Mouse (Mus musculus) neural tube, embryonic 15.5 days (tissue): ENCODE results near the gene Mindy1. TPM values are rescaled to one million over a fixed set of nuclear protein-coding genes. Genes with fewer than 3 reads are reported as not detected.

Source experiments
- ATAC-seq: fragments of 200-750 bp; cut with Nextera tagmentation; 2 replicates; pipeline ENCODE4 v1.8.0; 2017; ENCODE audit warnings: mild to moderate bottlenecking, moderate TSS enrichment, moderate library complexity; ENCODE audit not compliant: low FRiP score
- H3K27ac ChIP-seq: fragments of 300-500 bp; sonication (generic); replicated peaks from 2 replicates; pipeline ENCODE4 v1.5.1; 2015; ENCODE audit warnings: mild to moderate bottlenecking, inconsistent platforms
- H3K27me3 ChIP-seq: fragments of 300-500 bp; sonication (generic); replicated peaks from 2 replicates; pipeline ENCODE4 v1.6.1; 2015; ENCODE audit warnings: inconsistent platforms
- H3K36me3 ChIP-seq: fragments of 300-500 bp; sonication (generic); 2 replicates; pipeline ENCODE4 v1.6.1; 2015; ENCODE audit warnings: inconsistent platforms
- H3K4me1 ChIP-seq: fragments of 300-500 bp; sonication (generic); 2 replicates; pipeline ENCODE4 v1.6.1; 2015; ENCODE audit warnings: inconsistent platforms
- H3K4me2 ChIP-seq: fragments of 300-500 bp; sonication (generic); 2 replicates; pipeline ENCODE4 v1.6.1; 2015; ENCODE audit warnings: inconsistent platforms, mild to moderate bottlenecking, moderate library complexity
- H3K4me3 ChIP-seq: fragments of 300-500 bp; sonication (generic); replicated peaks from 2 replicates; pipeline ENCODE4 v1.5.1; 2015; ENCODE audit warnings: mild to moderate bottlenecking, inconsistent platforms
- H3K9ac ChIP-seq: fragments of 300-500 bp; sonication (generic); replicated peaks from 2 replicates; pipeline ENCODE4 v1.6.1; 2015; ENCODE audit warnings: mild to moderate bottlenecking, inconsistent platforms
- H3K9me3 ChIP-seq: fragments of 300-500 bp; sonication (generic); replicated peaks from 2 replicates; pipeline ENCODE4 v1.6.1; 2016; ENCODE audit warnings: inconsistent platforms
- WGBS: fragments of 180-500 bp; shearing (Covaris S2); methylation state at CpG from one replicate; pipeline ENCODE4 v1.1.7; 2015; ENCODE audit warnings: mixed read lengths; 5-methylcytosine and 5-hydroxymethylcytosine counted together
- polyA plus RNA-seq: library from polyadenylated mRNA; unstranded; fragments of >200 nt; fragmentation: Nextera tagmentation; extraction: Ambion mirVana; gene quantifications from 2 replicates; pipeline ENCODE4 v1.2.1, GENCODE M21; 2015

Gene Mindy1
- polyA plus RNA-seq, 1 experiment from 2014 or later = 37.3 TPM

DNA sequence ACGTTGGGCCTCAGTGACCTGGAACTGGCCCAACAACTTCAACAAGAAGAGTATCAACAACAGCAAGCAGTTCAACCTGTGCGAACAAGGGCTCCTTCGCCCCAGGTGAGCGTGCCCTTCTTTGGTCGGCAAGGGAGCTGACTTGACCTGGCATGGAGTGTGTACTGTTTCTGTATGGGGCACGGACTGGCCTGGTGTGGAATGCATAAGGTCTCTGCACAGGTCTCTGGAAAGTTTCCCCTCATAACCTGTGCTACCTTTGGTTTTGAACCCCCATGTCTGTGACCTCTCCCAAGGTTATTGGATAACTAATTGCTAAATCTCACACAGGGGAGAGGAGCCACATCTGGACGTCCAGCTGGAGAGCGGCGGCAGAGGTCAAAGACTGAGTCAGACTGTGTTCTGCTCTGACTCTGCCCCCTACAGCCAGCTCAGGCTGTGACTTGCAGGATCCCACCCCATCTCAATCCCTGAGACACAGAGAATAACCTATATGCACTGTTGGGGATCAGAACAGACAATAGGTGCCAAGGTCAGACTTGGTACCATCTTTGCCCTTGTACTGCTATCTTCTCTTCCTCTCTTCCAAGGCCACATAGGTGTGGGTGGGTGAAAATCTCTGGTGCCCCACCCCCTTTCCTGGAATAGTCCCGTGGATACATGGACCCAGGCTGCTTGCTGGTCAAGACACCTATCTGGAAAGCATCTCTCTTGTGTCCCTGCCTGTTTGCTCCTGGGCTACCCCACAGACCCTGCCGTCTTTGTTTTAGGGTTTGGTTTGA lies 14.4 kb downstream of the Mindy1 start:
- 86% methylated on average over 11 of the region's 11 CpGs for WGBS
- Histone ChIP-seq H3K27ac (no peak overlapping the region), H3K27me3 (no peaks in the 10 kb centered on the region), H3K4me3 (no peak overlapping the region), H3K4me1 (no peaks in the 10 kb centered on the region), H3K4me2 (no peak overlapping the region), H3K9me3 (no peaks in the 10 kb centered on the region), H3K9ac (no peak overlapping the region), H3K36me3 (peaks cover 44% of the 10 kb centered on the region)
- no peak for ATAC-seq

DNA sequence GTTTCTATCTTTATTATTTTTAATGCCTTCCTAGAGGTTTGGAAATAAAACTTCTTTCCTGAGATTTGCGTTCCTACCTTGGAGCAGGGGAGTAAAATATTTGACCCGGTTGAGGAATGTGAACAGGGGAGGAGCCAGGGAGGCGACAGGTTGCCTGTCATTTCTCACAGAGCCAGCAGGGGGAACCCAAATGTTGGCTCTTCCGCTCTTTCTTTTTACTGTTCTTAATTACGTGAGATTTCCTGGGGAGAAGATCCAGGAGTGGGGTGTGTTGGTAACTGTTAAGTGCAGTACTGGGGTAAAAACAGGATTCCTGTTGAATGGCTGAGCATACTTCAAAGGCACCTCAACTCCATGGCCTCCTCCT lies 14.9 kb downstream of the Mindy1 start:
- H3K9ac ChIP-seq = no peak overlapping the region
- no peak overlapping the region for H3K4me2 ChIP-seq
- H3K27me3 ChIP-seq = no peaks in the 10 kb centered on the region
- no peaks in the 10 kb centered on the region for H3K9me3 ChIP-seq
- no peak overlapping the region for H3K4me3 ChIP-seq
- H3K4me1 ChIP-seq = no peaks in the 10 kb centered on the region
- H3K36me3 ChIP-seq = peaks cover 40% of the 10 kb centered on the region
- H3K27ac ChIP-seq = no peak overlapping the region
- no peak; the same call in 1 of the 2 replicates for ATAC-seq
- 10% methylated on average over 5 of the region's 5 CpGs for WGBS

GRCm38 (mm10) chr3:95298018-95298417 lies 16.9 kb downstream of the Mindy1 start:
- WGBS = 94% methylated on average over 7 of the region's 7 CpGs
- Histone ChIP-seq H3K4me1 (no peaks in the 10 kb centered on the region), H3K36me3 (peaks cover 24% of the 10 kb centered on the region), H3K4me3 (no peak overlapping the region), H3K4me2 (no peak overlapping the region), H3K9me3 (no peaks in the 10 kb centered on the region), H3K9ac (no peak overlapping the region), H3K27ac (no peak overlapping the region), H3K27me3 (no peaks in the 10 kb centered on the region)
- ATAC-seq = no peak

GRCm38 (mm10) chr3:95301204-95301796 lies 20.2 kb downstream of the Mindy1 start:
- 83% methylated on average over 3 of the region's 3 CpGs for WGBS
- no peak for ATAC-seq
- H3K36me3 ChIP-seq = no peaks in the 10 kb centered on the region
- H3K4me2 ChIP-seq = no peak overlapping the region
- no peak overlapping the region for H3K4me3 ChIP-seq
- no peak overlapping the region for H3K9ac ChIP-seq
- H3K27ac ChIP-seq = no peak overlapping the region
- H3K27me3 ChIP-seq = no peaks in the 10 kb centered on the region
- no peaks in the 10 kb centered on the region for H3K4me1 ChIP-seq
- H3K9me3 ChIP-seq = no peaks in the 10 kb centered on the region

GRCm38 (mm10) chr3:95306244-95306643 lies 25.1 kb downstream of the Mindy1 start:
- H3K9me3 ChIP-seq = no peaks in the 10 kb centered on the region
- H3K36me3 ChIP-seq = no peaks in the 10 kb centered on the region
- WGBS = 84% methylated on average over 4 of the region's 4 CpGs
- no peak overlapping the region for H3K4me2 ChIP-seq
- H3K27me3 ChIP-seq = no peaks in the 10 kb centered on the region
- H3K4me3 ChIP-seq = no peak overlapping the region
- no peak for ATAC-seq
- H3K27ac ChIP-seq = no peak overlapping the region
- H3K4me1 ChIP-seq = no peaks in the 10 kb centered on the region
- H3K9ac ChIP-seq = no peak overlapping the region

DNA sequence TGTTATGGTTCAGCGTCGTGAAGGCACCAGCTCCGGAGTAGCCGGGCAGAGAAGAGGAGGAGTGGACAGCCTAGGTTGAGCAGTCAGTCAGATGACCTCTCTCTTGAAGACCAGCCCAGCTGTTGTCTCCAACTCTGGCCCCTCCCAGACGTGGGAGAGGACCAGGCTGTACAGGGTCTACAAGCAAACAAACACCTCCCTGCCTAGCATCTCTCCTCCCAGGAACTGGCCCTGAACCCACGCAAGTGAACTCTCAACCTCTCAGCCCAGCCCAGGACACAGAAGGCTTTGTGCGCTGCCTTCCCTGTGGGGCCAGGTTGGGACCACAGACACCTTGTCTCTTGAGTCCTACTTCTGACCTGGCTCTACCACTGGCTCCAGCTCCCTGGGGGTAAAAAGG lies 26.0 kb downstream of the Mindy1 start, which contains the start of gene Anxa9:
Anxa9 (minus strand) TSS at position 77 of the 400 bp plus-strand sequence.
- no peak for ATAC-seq
- no peaks in the 10 kb centered on the region for H3K9me3 ChIP-seq
- WGBS = 68% methylated on average over 7 of the region's 7 CpGs
- no peak within 1 kb of the TSS for H3K4me3 ChIP-seq
- H3K4me1 ChIP-seq = no peaks in the 10 kb centered on the region
- no peak within 1 kb of the TSS for H3K9ac ChIP-seq
- H3K27me3 ChIP-seq = no peaks in the 10 kb centered on the region
- no peak within 1 kb of the TSS for H3K4me2 ChIP-seq
- no peak within 1 kb of the TSS for H3K27ac ChIP-seq
- no peaks in the 10 kb centered on the region for H3K36me3 ChIP-seq

GRCm38 (mm10) chr3:95310496-95310895 lies 29.4 kb downstream of the Mindy1 start:
- Histone ChIP-seq H3K4me1 (peaks cover 9% of the 10 kb centered on the region; the same call in 1 of the 2 replicates), H3K9me3 (no peaks in the 10 kb centered on the region), H3K4me2 (no peak overlapping the region), H3K9ac (no peak overlapping the region), H3K27me3 (no peaks in the 10 kb centered on the region), H3K27ac (no peak overlapping the region), H3K4me3 (no peak overlapping the region), H3K36me3 (no peaks in the 10 kb centered on the region)
- ATAC-seq = no peak
- 71% methylated on average over 3 of the region's 3 CpGs for WGBS

- H3K4me1 ChIP-seq = peaks cover 16% of the 10 kb centered on the region
- no peaks in the 10 kb centered on the region for H3K36me3 ChIP-seq
- H3K27me3 ChIP-seq = no peaks in the 10 kb centered on the region
- no peak for ATAC-seq
- no peak overlapping the region for H3K4me2 ChIP-seq
- H3K27ac ChIP-seq = no peak overlapping the region
- H3K9ac ChIP-seq = no peak overlapping the region
- H3K4me3 ChIP-seq = no peak overlapping the region
- 66% methylated on average over 9 of the region's 9 CpGs for WGBS
- no peaks in the 10 kb centered on the region for H3K9me3 ChIP-seq
Observed at GRCm38 (mm10) chr3:95310968-95311882, 30.1 kb downstream of the Mindy1 start.

DNA sequence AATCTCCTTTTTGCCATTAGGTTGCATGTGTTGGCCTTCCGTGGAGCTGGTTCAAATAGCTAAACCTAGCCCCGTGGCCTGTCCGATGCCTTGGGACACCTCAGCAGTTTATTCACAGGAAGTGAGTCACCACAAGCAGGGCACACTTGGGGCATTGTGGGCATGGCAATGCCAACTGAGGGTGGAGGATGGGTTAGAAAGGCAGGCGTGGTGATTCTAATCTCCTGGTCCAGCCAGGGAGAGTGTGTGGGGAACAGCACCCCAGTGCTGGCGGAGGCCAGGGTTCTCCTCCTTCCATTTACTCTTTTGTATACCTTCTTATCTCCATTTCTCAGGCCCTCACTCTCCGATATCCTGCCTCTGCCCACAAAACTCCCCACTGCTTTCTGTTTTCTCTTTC lies 31.5 kb downstream of the Mindy1 start:
- no peak overlapping the region for H3K4me3 ChIP-seq
- no peaks in the 10 kb centered on the region for H3K9me3 ChIP-seq
- H3K9ac ChIP-seq = no peak overlapping the region
- H3K27ac ChIP-seq = no peak overlapping the region
- WGBS = 81% methylated on average over 6 of the region's 6 CpGs
- ATAC-seq = no peak
- H3K4me1 ChIP-seq = peaks cover 27% of the 10 kb centered on the region
- H3K4me2 ChIP-seq = no peak overlapping the region
- H3K27me3 ChIP-seq = no peaks in the 10 kb centered on the region
- no peaks in the 10 kb centered on the region for H3K36me3 ChIP-seq

DNA sequence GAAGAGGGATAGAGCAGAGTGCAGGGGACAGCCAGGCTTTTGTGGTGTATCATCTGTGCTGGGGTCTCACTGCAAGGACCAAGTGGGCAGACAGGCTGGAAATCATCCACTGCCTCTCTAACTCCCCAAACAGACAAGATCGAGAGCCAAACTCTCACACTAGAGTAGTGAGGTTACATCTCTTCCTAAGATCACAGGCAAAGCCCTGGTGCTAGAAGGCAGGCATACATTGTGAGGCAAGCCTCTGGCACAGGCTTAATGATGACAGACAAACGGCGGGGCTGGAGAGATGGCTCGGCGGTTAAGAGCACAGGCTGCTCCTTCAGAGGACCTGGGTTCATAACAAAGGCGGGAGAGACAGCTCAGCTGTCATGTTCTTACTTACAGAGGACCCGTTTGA lies 32.3 kb downstream of the Mindy1 start:
- WGBS = 50% methylated on average over 7 of the region's 7 CpGs
- H3K9me3 ChIP-seq = no peaks in the 10 kb centered on the region
- no peak overlapping the region for H3K4me2 ChIP-seq
- no peaks in the 10 kb centered on the region for H3K36me3 ChIP-seq
- no peak overlapping the region for H3K27ac ChIP-seq
- no peak overlapping the region for H3K4me3 ChIP-seq
- H3K9ac ChIP-seq = no peak overlapping the region
- no peak for ATAC-seq
- H3K27me3 ChIP-seq = no peaks in the 10 kb centered on the region
- peaks cover 31% of the 10 kb centered on the region for H3K4me1 ChIP-seq

GRCm38 (mm10) chr3:95314075-95314474 lies 32.9 kb downstream of the Mindy1 start:
- Histone ChIP-seq H3K9ac (peak overlapping the region; percentile 98; the same call in 1 of the 2 replicates), H3K4me2 (peak overlapping the region; percentile 80), H3K4me1 (peaks cover 31% of the 10 kb centered on the region), H3K4me3 (peak overlapping the region; percentile 88), H3K9me3 (no peaks in the 10 kb centered on the region), H3K27ac (peak overlapping the region; percentile 89; the same call in 1 of the 2 replicates), H3K36me3 (no peaks in the 10 kb centered on the region), H3K27me3 (no peaks in the 10 kb centered on the region)
- ATAC-seq = no peak
- 69% methylated on average over 6 of the region's 6 CpGs for WGBS
